Mouse (Mus musculus): ENCODE data around the gene Herc1. TPM values are rescaled to one million over a fixed set of nuclear protein-coding genes. Genes with fewer than 3 reads are reported as not detected.

The Herc1 gene
- polyA plus RNA-seq, 1 experiment = 15.5 TPM

GRCm38 (mm10) chr9:66515115-66515514 lies 164.9 kb downstream of the Herc1 start:
- Histone ChIP-seq H3K27ac (replicated peaks; ENCODE audit: low read depth, low read length) (no peak overlapping the region), H3K4me1 (ENCODE audit: control insufficient read depth, insufficient read depth, insufficient read length, low read length) (peaks cover 9% of the 10 kb centered on the region; the same call in 1 of the 2 replicates), H3K4me3 (ENCODE audit: insufficient read depth, low read depth, low read length) (no peak overlapping the region)

DNA sequence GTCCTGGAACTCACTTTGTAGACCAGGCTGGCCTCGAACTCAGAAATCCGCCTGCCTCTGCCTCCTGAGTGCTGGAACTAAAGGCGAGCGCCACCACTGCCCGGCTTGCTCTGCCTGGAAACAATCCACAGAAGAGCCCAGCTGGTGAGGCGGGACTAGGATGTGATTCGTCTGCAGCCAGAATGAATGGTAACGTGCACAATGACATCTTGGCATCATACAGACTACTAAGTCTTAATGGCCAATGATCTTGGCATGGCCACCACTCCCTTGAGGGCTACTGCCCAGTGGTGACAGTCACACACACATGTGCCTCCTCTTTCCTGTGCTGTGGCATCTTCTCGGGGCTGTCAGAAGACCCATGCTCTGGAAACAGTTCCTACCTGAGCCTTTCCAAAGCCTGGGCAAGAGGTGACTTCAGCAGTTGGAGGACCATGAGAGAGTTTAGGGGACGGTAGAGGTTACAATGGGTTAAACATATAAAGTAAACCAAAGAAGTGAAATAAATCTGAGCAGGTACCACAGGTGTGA lies 165.5 kb downstream of the Herc1 start:
- Histone ChIP-seq H3K27ac (replicated peaks; ENCODE audit: low read depth, low read length) (no peak overlapping the region), H3K4me3 (ENCODE audit: insufficient read depth, low read depth, low read length) (no peak overlapping the region), H3K4me1 (ENCODE audit: control insufficient read depth, insufficient read depth, insufficient read length, low read length) (peaks cover 5% of the 10 kb centered on the region; the same call in 1 of the 2 replicates)

GRCm38 (mm10) chr9:66516296-66516940 lies 166.2 kb downstream of the Herc1 start:
- Histone ChIP-seq H3K4me1 (ENCODE audit: control insufficient read depth, insufficient read depth, insufficient read length, low read length) (peaks cover 2% of the 10 kb centered on the region; the same call in 1 of the 2 replicates), H3K27ac (replicated peaks; ENCODE audit: low read depth, low read length) (no peak overlapping the region)

DNA sequence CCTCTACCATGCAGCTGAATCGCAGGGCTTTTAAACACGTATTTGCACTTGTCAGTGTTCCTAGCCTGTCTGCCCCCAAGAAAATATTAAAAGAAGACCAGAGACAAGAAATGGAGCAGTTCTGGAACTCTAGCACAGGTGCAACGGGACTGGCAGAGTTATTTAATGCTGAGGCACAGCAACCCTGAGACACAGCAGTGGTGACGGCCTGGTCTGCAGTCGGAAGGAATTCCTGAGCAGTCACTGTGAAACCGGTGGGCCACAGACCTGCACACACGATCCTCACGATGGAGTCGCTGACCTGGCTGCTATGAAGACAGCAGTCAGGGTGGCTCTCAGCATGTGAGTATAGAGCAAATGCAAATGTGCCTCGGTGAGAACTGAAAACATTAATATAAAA lies 167.5 kb downstream of the Herc1 start:
- Histone ChIP-seq H3K4me1 (ENCODE audit: control insufficient read depth, insufficient read depth, insufficient read length, low read length) (peaks cover 2% of the 10 kb centered on the region; the same call in 1 of the 2 replicates), H3K4me3 (ENCODE audit: insufficient read depth, low read depth, low read length) (no peak overlapping the region), H3K27ac (replicated peaks; ENCODE audit: low read depth, low read length) (no peak overlapping the region)

More at GRCm38 (mm10) chr9:66516296-66516940, 166.2 kb downstream of the Herc1 start:
- no peak overlapping the region for H3K4me3 ChIP-seq (ENCODE audit: insufficient read depth, low read depth, low read length)

DNA sequence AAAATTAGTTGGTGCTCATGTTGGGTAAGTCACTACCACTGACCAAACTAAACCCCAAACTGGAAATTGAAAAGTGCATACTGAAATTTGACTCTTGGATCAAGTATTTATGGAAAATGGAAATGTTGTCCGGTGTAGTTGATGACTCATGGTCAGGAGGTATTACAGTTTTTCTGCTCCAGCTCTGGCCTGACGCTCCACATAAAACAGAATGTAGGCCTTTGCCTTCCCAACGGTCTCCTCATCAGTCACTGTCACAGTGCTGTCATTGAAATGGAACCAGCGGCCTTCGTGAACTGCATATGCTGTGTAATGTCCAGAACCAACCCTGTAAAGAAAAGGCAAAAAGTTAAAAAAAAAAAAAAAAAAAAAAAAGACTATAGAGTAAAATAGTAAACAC lies 168.0 kb downstream of the Herc1 start:
- peaks cover 2% of the 10 kb centered on the region; the same call in 1 of the 2 replicates for H3K4me1 ChIP-seq (ENCODE audit: control insufficient read depth, insufficient read depth, insufficient read length, low read length)
- H3K27ac ChIP-seq (replicated peaks; ENCODE audit: low read depth, low read length) = no peak overlapping the region
- no peak overlapping the region for H3K4me3 ChIP-seq (ENCODE audit: insufficient read depth, low read depth, low read length)

GRCm38 (mm10) chr9:66518901-66519300 lies 168.7 kb downstream of the Herc1 start:
- H3K4me3 ChIP-seq (ENCODE audit: insufficient read depth, low read depth, low read length) = no peak overlapping the region
- 0 out of 2 replicates have a peak overlapping the region, but pooled peaks have one; percentile 15 for H3K27ac ChIP-seq (replicated peaks; ENCODE audit: low read depth, low read length)
- peaks cover 2% of the 10 kb centered on the region; the same call in 1 of the 2 replicates for H3K4me1 ChIP-seq (ENCODE audit: control insufficient read depth, insufficient read depth, insufficient read length, low read length)

DNA sequence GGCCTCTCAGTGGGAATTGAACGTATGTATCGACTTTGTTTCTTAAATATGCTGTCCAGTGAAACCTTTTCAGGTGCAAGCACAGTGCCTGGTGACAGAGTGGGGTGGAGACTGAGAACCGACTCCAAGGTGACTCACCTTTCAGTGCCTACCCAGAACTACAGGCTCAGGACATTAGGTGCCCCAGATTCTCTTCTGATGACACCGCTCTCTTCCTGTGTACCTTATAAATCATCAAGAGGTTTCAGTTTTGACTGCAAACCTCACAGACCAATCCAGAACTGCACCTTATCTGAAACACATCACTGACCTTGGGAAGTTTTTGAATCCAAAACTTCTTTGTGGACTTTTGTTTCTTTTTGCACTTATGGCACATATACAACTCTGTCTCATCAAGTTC lies 170.0 kb downstream of the Herc1 start:
- no peak overlapping the region for H3K27ac ChIP-seq (replicated peaks; ENCODE audit: low read depth, low read length)
- H3K4me1 ChIP-seq (ENCODE audit: control insufficient read depth, insufficient read depth, insufficient read length, low read length) = no peaks in the 10 kb centered on the region
- no peak overlapping the region for H3K4me3 ChIP-seq (ENCODE audit: insufficient read depth, low read depth, low read length)

DNA sequence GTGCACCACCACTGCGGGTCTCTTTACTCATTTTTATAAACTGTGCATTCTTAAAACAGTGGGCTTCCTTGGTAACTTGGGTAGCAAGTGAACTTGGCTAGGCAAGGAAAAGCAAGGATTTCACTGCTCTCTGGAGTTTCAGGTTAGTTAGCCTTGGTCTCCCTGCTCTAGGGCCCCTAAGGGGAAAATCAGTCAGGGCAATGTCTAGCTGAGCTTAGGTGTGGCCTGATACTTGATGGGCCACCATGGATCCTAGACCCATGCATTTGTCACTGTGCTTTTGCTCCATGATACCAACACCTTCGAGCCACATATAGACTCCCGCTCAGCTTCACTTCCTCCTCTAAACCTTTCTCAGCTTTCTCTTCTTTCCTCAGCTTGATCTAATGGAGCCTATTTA lies 171.3 kb downstream of the Herc1 start:
- H3K4me1 ChIP-seq (ENCODE audit: control insufficient read depth, insufficient read depth, insufficient read length, low read length) = no peaks in the 10 kb centered on the region
- H3K27ac ChIP-seq (replicated peaks; ENCODE audit: low read depth, low read length) = no peak overlapping the region
- H3K4me3 ChIP-seq (ENCODE audit: insufficient read depth, low read depth, low read length) = no peak overlapping the region

- Histone ChIP-seq H3K4me3 (ENCODE audit: insufficient read depth, low read depth, low read length) (no peak overlapping the region), H3K4me1 (ENCODE audit: control insufficient read depth, insufficient read depth, insufficient read length, low read length) (no peaks in the 10 kb centered on the region), H3K27ac (replicated peaks; ENCODE audit: low read depth, low read length) (no peak overlapping the region)
Observed at GRCm38 (mm10) chr9:66542785-66543184, 192.5 kb downstream of the Herc1 start.

Other genes starting within 250 kb of the Herc1 start
- 35.6 and 40.3 TPM in 2 replicates for gene Snx1, start 223.9 kb upstream of the Herc1 start, polyA plus RNA-seq (2012; ENCODE audit: insufficient read depth, insufficient read length, missing spikeins)
- gene Ciao2a, start 223.8 kb upstream of the Herc1 start, polyA plus RNA-seq (2012; ENCODE audit: insufficient read depth, insufficient read length, missing spikeins) = 122 and 146 TPM in 2 replicates
- gene Dapk2, start 192.2 kb upstream of the Herc1 start, polyA plus RNA-seq (2012; ENCODE audit: insufficient read depth, insufficient read length, missing spikeins) = 2.9 and 5.9 TPM in 2 replicates
- not detected in 2 replicates for gene Fbxl22, start 164.1 kb downstream of the Herc1 start, polyA plus RNA-seq (2012; ENCODE audit: insufficient read depth, insufficient read length, missing spikeins)
- 16.8 and 17.9 TPM in 2 replicates for gene Usp3, start 242.7 kb downstream of the Herc1 start, polyA plus RNA-seq (2012; ENCODE audit: insufficient read depth, insufficient read length, missing spikeins)

Data from brown adipose tissue, adult 24 weeks (tissue).